Mouse (Mus musculus) small intestine, adult 2 months (tissue): ENCODE data around the gene Gast.

Experiments used
- CTCF ChIP-seq: fragments of 200-500 bp; IDR thresholded peaks from 2 replicates; pipeline ENCODE4 v1.5.1; 2012; ENCODE audit warnings: low read depth, mild to moderate bottlenecking, control low read depth, inconsistent platforms, low read length, moderate library complexity, mixed read lengths; ENCODE audit not compliant: insufficient replicate concordance, insufficient read length; ENCODE audit errors: extremely low read depth
- POLR2A ChIP-seq: fragments of 200-500 bp; IDR thresholded peaks from 2 replicates; pipeline ENCODE4 v1.6.1; 2012; ENCODE audit warnings: low read depth, mild to moderate bottlenecking, control low read depth, inconsistent platforms, low read length, moderate library complexity

DNA sequence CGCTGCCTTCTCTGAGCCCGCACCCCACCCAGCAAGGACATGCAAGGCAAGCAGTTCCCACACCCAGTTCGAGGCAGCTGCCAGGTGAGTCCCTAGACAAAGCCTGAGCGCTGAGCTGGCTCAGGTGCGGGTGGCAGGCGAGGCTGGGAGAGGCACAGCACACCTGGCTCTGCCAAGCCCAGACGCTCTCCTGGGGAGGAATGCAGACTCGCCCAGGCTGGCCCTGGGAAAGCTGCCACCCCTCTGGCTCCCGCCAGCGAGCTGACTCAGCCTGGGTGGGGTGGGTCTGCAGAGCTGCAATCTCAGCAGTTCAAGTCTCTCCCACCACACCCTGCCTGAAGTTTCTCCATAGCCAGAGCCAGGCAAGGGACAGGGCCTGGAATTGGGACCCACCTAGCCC, 47.2 kb upstream of the Gast start:
- TF ChIP-seq CTCF (no peak), POLR2A (no peak)
